Mouse (Mus musculus) erythroblast, adult 5-6 weeks (primary cell): ENCODE measurements around the gene Olfr786. TPM values are rescaled to one million over a fixed set of nuclear protein-coding genes. Genes with fewer than 3 reads are reported as not detected.

Source experiments
- ATAC-seq: replicated peaks from 2 replicates; pipeline ENCODE4 v1.8.0; 2016; ENCODE audit warnings: moderate number of reproducible peaks, mild to moderate bottlenecking, moderate TSS enrichment, inconsistent platforms; ENCODE audit not compliant: poor library complexity, low FRiP score, severe bottlenecking
- total RNA-seq, 2 experiments: library from RNA; stranded (forward) in 1 of 2; stranded (reverse) in 1 of 2; fragments of 150-400 nt in 1 of 2; fragments of 200-764, 138-1000 nt in 1 of 2; gene quantifications; 2 replicates each; pipeline versions ENCODE4 v1.2.3 to v1.2.4; 2015 to 2017; ENCODE audit warnings: low replicate concordance in 2 of 2

The Olfr786 gene
- total RNA-seq (2015; ENCODE audit: low replicate concordance) = not detected in 2 replicates
- not detected in 2 replicates for total RNA-seq (2017; ENCODE audit: low replicate concordance)

DNA sequence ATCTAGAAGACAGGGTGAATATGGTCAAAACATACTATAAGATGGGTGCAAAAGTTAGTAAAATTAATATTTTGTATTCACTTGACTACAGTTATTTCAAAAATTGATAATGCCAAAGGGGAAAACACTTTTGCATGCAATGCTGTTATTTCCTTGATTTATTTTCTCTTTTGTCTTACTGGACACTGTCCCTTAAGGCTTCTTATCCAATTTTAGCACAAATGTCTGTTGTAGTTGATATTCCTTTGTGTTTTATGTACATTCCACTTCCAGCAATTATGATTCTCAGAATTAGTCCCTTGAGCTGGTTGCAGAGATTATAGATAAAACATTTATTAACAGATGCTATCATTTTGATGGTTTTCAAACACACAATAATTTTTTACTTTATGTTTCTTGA is at the start of gene Olfr786:
Olfr786 (plus strand) TSS at position 301 of the 400 bp plus-strand sequence.
- ATAC-seq = no peak

DNA sequence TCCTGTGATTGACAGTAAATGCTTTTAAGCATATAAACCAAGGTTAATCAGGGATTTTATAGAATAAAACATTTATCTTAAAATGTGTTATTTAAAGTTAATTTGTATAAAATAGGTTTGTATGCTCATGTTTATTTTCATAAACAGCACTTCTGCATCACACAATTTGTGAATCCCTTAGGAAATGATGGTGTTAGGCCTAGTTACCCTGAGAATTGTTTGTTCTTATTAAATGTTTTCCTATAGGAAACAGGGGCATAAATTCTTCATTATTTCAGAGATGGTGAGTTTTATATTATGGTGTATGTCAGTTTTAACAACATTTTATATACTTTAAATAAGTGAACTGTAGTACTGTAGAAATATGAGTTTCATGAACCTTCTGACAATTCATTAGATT is 43.3 kb upstream of the Olfr786 start, which contains the start of gene Olfr784:
Olfr784 (plus strand) TSS at position 301 of the 400 bp plus-strand sequence.
- no peak for ATAC-seq

DNA sequence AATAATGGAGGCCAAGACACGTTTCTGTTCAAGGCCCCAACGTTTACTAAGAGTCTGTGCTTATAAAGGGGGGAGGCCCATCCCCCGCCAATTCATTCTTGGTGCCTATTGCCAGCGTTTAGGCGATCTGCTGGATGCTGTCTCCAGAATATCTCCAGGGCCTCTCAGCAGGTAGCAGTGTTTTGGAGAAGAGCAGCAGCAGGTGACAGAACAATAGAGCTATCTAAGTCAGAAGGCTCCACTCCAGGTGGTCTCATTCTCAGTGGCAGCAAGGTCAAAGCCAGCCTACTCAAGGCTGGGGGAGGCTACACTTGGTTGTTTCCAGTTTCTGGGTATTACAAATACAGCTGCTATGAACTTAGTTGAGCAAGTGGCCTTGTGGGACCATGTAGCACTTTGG is 26.2 kb upstream of the Olfr786 start:
- no peak for ATAC-seq

DNA sequence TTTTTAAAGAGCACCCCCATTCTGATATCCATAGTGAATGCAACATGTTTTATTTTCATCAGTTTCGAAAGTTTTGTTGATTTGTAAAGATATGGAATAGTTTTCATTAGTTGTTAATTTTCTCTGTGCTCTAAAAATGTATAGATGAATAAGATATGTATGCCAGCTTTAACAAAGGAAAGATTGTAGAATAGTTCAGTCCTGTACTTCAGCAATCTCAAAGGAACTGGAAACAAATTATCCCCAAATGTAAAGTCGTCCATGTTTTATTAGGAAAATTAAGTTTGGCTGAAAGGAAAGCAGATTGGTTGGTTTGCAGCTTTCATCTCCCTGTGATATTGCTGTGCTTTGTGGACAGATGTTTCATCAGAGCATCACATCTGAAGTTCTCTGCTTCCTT is 22.0 kb upstream of the Olfr786 start, which contains the start of gene Olfr785:
Olfr785 (plus strand) TSS at position 301 of the 400 bp plus-strand sequence.
- no peak for ATAC-seq

DNA sequence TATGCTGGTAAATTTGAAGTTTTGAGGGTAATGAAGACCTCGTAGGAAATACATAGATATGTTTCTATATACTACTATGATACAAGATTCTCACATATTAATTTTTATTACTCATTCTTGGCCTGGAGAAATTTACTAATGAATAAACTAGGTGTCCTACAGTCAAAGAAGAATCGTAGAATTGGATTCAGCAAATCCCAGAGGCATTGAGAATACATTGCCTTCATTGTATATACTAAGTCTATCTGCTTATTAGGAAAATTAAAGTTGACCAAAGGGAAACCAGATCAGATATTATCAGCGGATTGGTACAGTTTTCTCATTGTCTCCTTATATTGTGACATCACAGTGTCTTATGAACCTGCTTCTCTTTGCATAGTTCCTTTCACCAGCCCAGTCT is 34.5 kb downstream of the Olfr786 start, which contains the start of gene Olfr787:
Olfr787 (plus strand) TSS at position 301 of the 400 bp plus-strand sequence.
- ATAC-seq = no peak

DNA sequence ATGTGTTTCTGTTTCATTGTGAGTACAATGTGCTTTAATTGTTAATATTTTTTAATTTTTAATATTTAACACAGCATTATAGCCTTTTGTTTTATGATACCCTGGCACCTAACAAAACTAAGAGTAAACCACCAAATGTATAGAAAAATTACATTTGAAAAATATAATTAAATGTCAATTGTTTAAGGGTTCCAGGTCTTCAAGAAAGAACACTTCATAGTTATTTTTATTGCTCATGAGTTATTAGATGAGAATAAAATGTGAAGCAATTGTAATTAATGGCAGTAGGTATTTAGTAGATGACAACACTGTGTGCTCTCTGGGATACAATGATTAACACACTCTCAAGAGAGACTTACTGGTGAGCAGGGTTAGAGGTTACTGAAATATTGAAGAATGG is 43.6 kb downstream of the Olfr786 start, which contains the start of gene Olfr788:
Olfr788 (plus strand) TSS at position 301 of the 400 bp plus-strand sequence.
- ATAC-seq = no peak

DNA sequence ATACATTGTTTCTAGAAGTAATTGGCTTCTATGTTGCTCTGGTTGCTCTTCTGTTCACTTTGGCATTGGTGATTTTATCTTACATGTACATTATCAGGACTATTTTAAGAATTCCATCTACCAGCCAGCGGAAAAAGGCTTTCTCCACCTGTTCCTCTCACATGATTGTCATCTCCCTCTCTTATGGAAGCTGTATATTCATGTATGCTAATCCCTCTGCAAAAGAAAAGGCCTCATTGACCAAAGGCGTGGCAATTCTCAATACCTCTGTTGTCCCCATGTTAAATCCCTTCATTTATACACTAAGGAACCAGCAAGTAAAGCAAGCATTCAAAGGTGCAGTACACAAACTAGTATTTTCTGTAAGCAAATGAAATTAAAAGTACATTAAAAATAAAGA is 46.1 kb downstream of the Olfr786 start:
- ATAC-seq = no peak

DNA sequence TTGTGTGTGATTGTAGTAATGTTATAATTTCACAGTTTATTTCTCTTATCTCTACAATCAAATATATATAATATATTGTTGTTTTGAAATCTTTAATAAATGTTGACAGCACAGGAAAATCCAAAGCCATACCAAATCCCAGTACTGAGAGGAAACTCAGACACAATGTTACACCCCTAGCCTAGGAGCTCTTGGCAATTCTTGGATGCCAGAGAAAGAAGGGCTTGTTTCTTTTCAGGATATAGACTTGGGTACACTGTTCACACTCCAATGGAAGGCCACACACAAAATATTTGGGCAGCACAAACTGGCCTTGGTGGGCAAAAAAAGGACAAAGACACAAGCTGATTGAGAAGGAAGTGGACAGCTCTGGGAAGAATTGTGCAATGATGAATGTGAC is 46.6 kb downstream of the Olfr786 start:
- no peak for ATAC-seq

DNA sequence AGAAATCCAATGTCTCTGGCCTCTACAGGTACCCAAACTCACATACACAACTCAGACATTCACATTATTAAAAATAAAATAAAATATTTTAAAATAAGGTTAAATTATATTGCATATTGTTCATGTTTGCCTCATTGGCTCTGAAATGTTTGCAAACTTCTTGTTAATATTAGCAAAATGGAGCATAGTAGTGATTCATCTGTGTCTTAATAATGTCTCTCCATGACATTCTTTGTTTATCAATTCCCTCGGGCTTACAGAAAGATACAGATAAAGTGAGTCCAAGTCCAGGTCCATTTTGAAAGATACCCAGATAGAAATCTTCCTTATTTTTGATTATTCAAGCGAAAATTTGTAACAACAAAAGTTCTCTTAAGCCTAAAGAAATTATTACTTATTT is 57.3 kb downstream of the Olfr786 start, which contains the start of gene Olfr789:
Olfr789 (plus strand) TSS at position 301 of the 400 bp plus-strand sequence.
- no peak for ATAC-seq

Other genes starting within 250 kb of the Olfr786 start
- not detected in 2 replicates for gene Olfr772, start 249.4 kb upstream of the Olfr786 start, total RNA-seq (2015; ENCODE audit: low replicate concordance)
- not detected in 2 replicates for gene Olfr772, start 249.4 kb upstream of the Olfr786 start, total RNA-seq (2017; ENCODE audit: low replicate concordance)
- not detected in 2 replicates for gene Olfr773, start 239.9 kb upstream of the Olfr786 start, total RNA-seq (2015; ENCODE audit: low replicate concordance)
- gene Olfr773, start 239.9 kb upstream of the Olfr786 start, total RNA-seq (2017; ENCODE audit: low replicate concordance) = not detected in 2 replicates
- not detected in 2 replicates for gene Olfr774, start 191.1 kb upstream of the Olfr786 start, total RNA-seq (2015; ENCODE audit: low replicate concordance)
- not detected in 2 replicates for gene Olfr774, start 191.1 kb upstream of the Olfr786 start, total RNA-seq (2017; ENCODE audit: low replicate concordance)
- not detected in 2 replicates for gene Olfr775, start 178.9 kb upstream of the Olfr786 start, total RNA-seq (2015; ENCODE audit: low replicate concordance)
- gene Olfr775, start 178.9 kb upstream of the Olfr786 start, total RNA-seq (2017; ENCODE audit: low replicate concordance) = not detected in 2 replicates
- gene Olfr776, start 168.2 kb upstream of the Olfr786 start, total RNA-seq (2015; ENCODE audit: low replicate concordance) = not detected in 2 replicates
- not detected in 2 replicates for gene Olfr776, start 168.2 kb upstream of the Olfr786 start, total RNA-seq (2017; ENCODE audit: low replicate concordance)
- not detected in 2 replicates for gene Olfr777, start 155.8 kb upstream of the Olfr786 start, total RNA-seq (2015; ENCODE audit: low replicate concordance)
- gene Olfr777, start 155.8 kb upstream of the Olfr786 start, total RNA-seq (2017; ENCODE audit: low replicate concordance) = 0.14 TPM in 1 of 2 replicates, not detected in the other
- gene Olfr780, start 109.2 kb upstream of the Olfr786 start, total RNA-seq (2015; ENCODE audit: low replicate concordance) = not detected in 2 replicates
- gene Olfr780, start 109.2 kb upstream of the Olfr786 start, total RNA-seq (2017; ENCODE audit: low replicate concordance) = 0.42 TPM in 1 of 2 replicates, not detected in the other
- gene Olfr781, start 98.5 kb upstream of the Olfr786 start, total RNA-seq (2015; ENCODE audit: low replicate concordance) = not detected in 2 replicates
- not detected in 2 replicates for gene Olfr781, start 98.5 kb upstream of the Olfr786 start, total RNA-seq (2017; ENCODE audit: low replicate concordance)
- not detected in 2 replicates for gene Olfr782, start 78.5 kb upstream of the Olfr786 start, total RNA-seq (2015; ENCODE audit: low replicate concordance)
- not detected in 2 replicates for gene Olfr782, start 78.5 kb upstream of the Olfr786 start, total RNA-seq (2017; ENCODE audit: low replicate concordance)
- gene Olfr784, start 43.2 kb upstream of the Olfr786 start, total RNA-seq (2015; ENCODE audit: low replicate concordance) = 0.19 and 0.21 TPM in 2 replicates
- gene Olfr784, start 43.2 kb upstream of the Olfr786 start, total RNA-seq (2017; ENCODE audit: low replicate concordance) = 0.14 TPM in 1 of 2 replicates, not detected in the other
- gene Olfr785, start 21.9 kb upstream of the Olfr786 start, total RNA-seq (2015; ENCODE audit: low replicate concordance) = not detected in 2 replicates
- not detected in 2 replicates for gene Olfr785, start 21.9 kb upstream of the Olfr786 start, total RNA-seq (2017; ENCODE audit: low replicate concordance)
- gene Olfr787, start 34.6 kb downstream of the Olfr786 start, total RNA-seq (2015; ENCODE audit: low replicate concordance) = 0.77 TPM in 1 of 2 replicates, not detected in the other
- gene Olfr787, start 34.6 kb downstream of the Olfr786 start, total RNA-seq (2017; ENCODE audit: low replicate concordance) = not detected in 2 replicates
- not detected in 2 replicates for gene Olfr788, start 43.7 kb downstream of the Olfr786 start, total RNA-seq (2015; ENCODE audit: low replicate concordance)
- gene Olfr788, start 43.7 kb downstream of the Olfr786 start, total RNA-seq (2017; ENCODE audit: low replicate concordance) = not detected in 2 replicates
- not detected in 2 replicates for gene Olfr789, start 57.4 kb downstream of the Olfr786 start, total RNA-seq (2015; ENCODE audit: low replicate concordance)
- gene Olfr789, start 57.4 kb downstream of the Olfr786 start, total RNA-seq (2017; ENCODE audit: low replicate concordance) = not detected in 2 replicates
- gene Olfr790, start 71.2 kb downstream of the Olfr786 start, total RNA-seq (2015; ENCODE audit: low replicate concordance) = not detected in 2 replicates
- gene Olfr790, start 71.2 kb downstream of the Olfr786 start, total RNA-seq (2017; ENCODE audit: low replicate concordance) = not detected in 2 replicates
- not detected in 2 replicates for gene Olfr791, start 94.5 kb downstream of the Olfr786 start, total RNA-seq (2015; ENCODE audit: low replicate concordance)
- gene Olfr791, start 94.5 kb downstream of the Olfr786 start, total RNA-seq (2017; ENCODE audit: low replicate concordance) = not detected in 2 replicates
- gene Olfr792, start 111.9 kb downstream of the Olfr786 start, total RNA-seq (2015; ENCODE audit: low replicate concordance) = not detected in 2 replicates
- not detected in 2 replicates for gene Olfr792, start 111.9 kb downstream of the Olfr786 start, total RNA-seq (2017; ENCODE audit: low replicate concordance)
- not detected in 2 replicates for gene Olfr794, start 140.3 kb downstream of the Olfr786 start, total RNA-seq (2015; ENCODE audit: low replicate concordance)
- not detected in 2 replicates for gene Olfr794, start 140.3 kb downstream of the Olfr786 start, total RNA-seq (2017; ENCODE audit: low replicate concordance)
- not detected in 2 replicates for gene Olfr796, start 185.3 kb downstream of the Olfr786 start, total RNA-seq (2015; ENCODE audit: low replicate concordance)
- gene Olfr796, start 185.3 kb downstream of the Olfr786 start, total RNA-seq (2017; ENCODE audit: low replicate concordance) = not detected in 2 replicates
- not detected in 2 replicates for gene Olfr798, start 200.6 kb downstream of the Olfr786 start, total RNA-seq (2015; ENCODE audit: low replicate concordance)
- gene Olfr798, start 200.6 kb downstream of the Olfr786 start, total RNA-seq (2017; ENCODE audit: low replicate concordance) = not detected in 2 replicates
- not detected in 2 replicates for gene Olfr799, start 210.2 kb downstream of the Olfr786 start, total RNA-seq (2015; ENCODE audit: low replicate concordance)
- not detected in 2 replicates for gene Olfr799, start 210.2 kb downstream of the Olfr786 start, total RNA-seq (2017; ENCODE audit: low replicate concordance)
- not detected in 2 replicates for gene Olfr800, start 230.4 kb downstream of the Olfr786 start, total RNA-seq (2015; ENCODE audit: low replicate concordance)
- gene Olfr800, start 230.4 kb downstream of the Olfr786 start, total RNA-seq (2017; ENCODE audit: low replicate concordance) = not detected in 2 replicates
- gene Olfr801, start 246.6 kb downstream of the Olfr786 start, total RNA-seq (2015; ENCODE audit: low replicate concordance) = not detected in 2 replicates
- not detected in 2 replicates for gene Olfr801, start 246.6 kb downstream of the Olfr786 start, total RNA-seq (2017; ENCODE audit: low replicate concordance)